Mouse (Mus musculus): ENCODE measurements around the gene Fndc3a.

Fndc3a gene

GRCm38 (mm10) chr14:72532028-72532917 lies 177.5 kb downstream of the Fndc3a start:
- peak in 1 of 2 experiments; percentile 13 for DNase-seq

GRCm38 (mm10) chr14:72527126-72527525 lies 182.7 kb downstream of the Fndc3a start:
- no peak for DNase-seq

GRCm38 (mm10) chr14:72519561-72519960 lies 190.2 kb downstream of the Fndc3a start:
- DNase-seq = no peak

GRCm38 (mm10) chr14:72518786-72519185 lies 191.0 kb downstream of the Fndc3a start:
- DNase-seq = no peak

GRCm38 (mm10) chr14:72516376-72516775 lies 193.4 kb downstream of the Fndc3a start:
- DNase-seq = peak in 1 of 2 experiments; percentile 42

GRCm38 (mm10) chr14:72506723-72507420 lies 202.9 kb downstream of the Fndc3a start:
- no peak for DNase-seq

- DNase-seq = no peak
Observed at GRCm38 (mm10) chr14:72506018-72506722, 203.6 kb downstream of the Fndc3a start.

GRCm38 (mm10) chr14:72504985-72505384 lies 204.8 kb downstream of the Fndc3a start:
- DNase-seq = no peak

- DNase-seq = no peak
Observed at GRCm38 (mm10) chr14:72503241-72503640, 206.6 kb downstream of the Fndc3a start.

- DNase-seq = no peak
Observed at GRCm38 (mm10) chr14:72493775-72494174, 216.0 kb downstream of the Fndc3a start.

GRCm38 (mm10) chr14:72491738-72492137 lies 218.1 kb downstream of the Fndc3a start, which contains the start of gene Gm9195:
TSS of gene Gm9195 (minus strand) at chr14:72491838.
- DNase-seq = no peak

- no peak for DNase-seq
Observed at GRCm38 (mm10) chr14:72490367-72490766, 219.4 kb downstream of the Fndc3a start.
